Mouse (Mus musculus) heart, embryonic 13.5 days (tissue): ENCODE results near the gene BC107364. TPM values are rescaled to one million over a fixed set of nuclear protein-coding genes. Genes with fewer than 3 reads are reported as not detected.
"Not testable (repeated sequence)": the region's sequence is repeated elsewhere in the genome, so short reads cannot be mapped to it uniquely, and the experiment has no call there.

ENCODE experiments used
- ATAC-seq: fragments of 200-750 bp; cut with Nextera tagmentation; 2 replicates; pipeline ENCODE4 v1.8.0; 2017; ENCODE audit warnings: moderate TSS enrichment; ENCODE audit not compliant: insufficient number of reproducible peaks, low FRiP score, low TSS enrichment; ENCODE audit errors: extremely low read depth
- H3K27ac ChIP-seq: fragments of 300-500 bp; sonication (generic); replicated peaks from 2 replicates; pipeline ENCODE4 v1.5.1; 2015; ENCODE audit warnings: moderate library complexity, mild to moderate bottlenecking, inconsistent platforms
- H3K27me3 ChIP-seq: fragments of 300-500 bp; sonication (generic); replicated peaks from 2 replicates; pipeline ENCODE4 v1.6.1; 2015; ENCODE audit warnings: mild to moderate bottlenecking, inconsistent platforms
- H3K36me3 ChIP-seq: fragments of 300-500 bp; sonication (generic); 2 replicates; pipeline ENCODE4 v1.6.1; 2015; ENCODE audit warnings: mild to moderate bottlenecking, inconsistent platforms
- H3K4me1 ChIP-seq: fragments of 300-500 bp; sonication (generic); 2 replicates; pipeline ENCODE4 v1.6.1; 2015; ENCODE audit warnings: inconsistent platforms
- H3K4me2 ChIP-seq: fragments of 300-500 bp; sonication (generic); 2 replicates; pipeline ENCODE4 v1.6.1; 2015; ENCODE audit warnings: inconsistent platforms, mild to moderate bottlenecking, moderate library complexity
- H3K4me3 ChIP-seq: fragments of 300-500 bp; sonication (generic); 2 replicates; pipeline ENCODE4 v1.5.1; 2015; ENCODE audit warnings: moderate library complexity, mild to moderate bottlenecking, inconsistent platforms
- H3K9ac ChIP-seq: fragments of 300-500 bp; sonication (generic); 2 replicates; pipeline ENCODE4 v1.6.1; 2015; ENCODE audit warnings: inconsistent platforms, mild to moderate bottlenecking, moderate library complexity
- H3K9me3 ChIP-seq: fragments of 300-500 bp; sonication (generic); 2 replicates; pipeline ENCODE4 v1.6.1; 2016; ENCODE audit warnings: inconsistent platforms
- WGBS: fragments of 180-500 bp; shearing (Covaris S2); methylation state at CpG from one replicate; pipeline ENCODE4 v1.1.7; 2015; ENCODE audit warnings: mixed read lengths; 5-methylcytosine and 5-hydroxymethylcytosine counted together
- polyA plus RNA-seq: library from polyadenylated mRNA; unstranded; fragments of >200 nt; fragmentation: Nextera tagmentation; extraction: Ambion mirVana; gene quantifications from 2 replicates; pipeline ENCODE4 v1.2.1, GENCODE M21; 2015

The BC107364 gene
- polyA plus RNA-seq, 1 experiment from 2014 or later, result 0.78 TPM

- not testable (repeated sequence) for H3K4me2 ChIP-seq, H3K4me1 ChIP-seq, ATAC-seq, H3K36me3 ChIP-seq, H3K4me3 ChIP-seq, H3K27ac ChIP-seq, H3K9me3 ChIP-seq, H3K9ac ChIP-seq
- peaks cover 28% of the 10 kb centered on the region for H3K27me3 ChIP-seq
- 60% methylated on average over 5 of the region's 5 CpGs for WGBS
Observed at GRCm38 (mm10) chr3:96418902-96419301, 33.2 kb downstream of the BC107364 start.

GRCm38 (mm10) chr3:96417850-96418815, 34.0 kb downstream of the BC107364 start:
- no peaks in the 10 kb centered on the region for H3K36me3 ChIP-seq
- no peak overlapping the region for H3K27ac ChIP-seq
- H3K4me3 ChIP-seq, result no peak overlapping the region
- ATAC-seq, result no peak
- H3K4me2 ChIP-seq, result no peak overlapping the region
- no peak overlapping the region for H3K9ac ChIP-seq
- H3K27me3 ChIP-seq, result peaks cover 22% of the 10 kb centered on the region
- no peaks in the 10 kb centered on the region for H3K9me3 ChIP-seq
- WGBS, result 68% methylated on average over 7 of the region's 7 CpGs
- H3K4me1 ChIP-seq, result peaks cover 8% of the 10 kb centered on the region; the same call in 1 of the 2 replicates

GRCm38 (mm10) chr3:96416595-96416994, 35.5 kb downstream of the BC107364 start:
- no peak overlapping the region for H3K27ac ChIP-seq
- H3K4me3 ChIP-seq, result no peak overlapping the region
- peaks cover 10% of the 10 kb centered on the region for H3K27me3 ChIP-seq
- H3K4me1 ChIP-seq, result peaks cover 8% of the 10 kb centered on the region; the same call in 1 of the 2 replicates
- H3K36me3 ChIP-seq, result no peaks in the 10 kb centered on the region
- WGBS, result 90% methylated on average over 6 of the region's 6 CpGs
- H3K9me3 ChIP-seq, result no peaks in the 10 kb centered on the region
- H3K9ac ChIP-seq, result no peak overlapping the region
- H3K4me2 ChIP-seq, result no peak overlapping the region
- ATAC-seq, result no peak

GRCm38 (mm10) chr3:96416056-96416455, 36.0 kb downstream of the BC107364 start:
- Histone ChIP-seq H3K27me3 (peaks cover 14% of the 10 kb centered on the region), H3K27ac (no peak overlapping the region), H3K9ac (no peak overlapping the region), H3K4me1 (peaks cover 8% of the 10 kb centered on the region; the same call in 1 of the 2 replicates), H3K9me3 (no peaks in the 10 kb centered on the region), H3K4me2 (no peak overlapping the region), H3K4me3 (no peak overlapping the region), H3K36me3 (no peaks in the 10 kb centered on the region)
- WGBS, result 76% methylated on average over 2 of the region's 2 CpGs
- ATAC-seq, result no peak

GRCm38 (mm10) chr3:96414951-96415327, 37.2 kb downstream of the BC107364 start:
- ATAC-seq, result no peak
- peak overlapping the region; percentile 82 for H3K4me2 ChIP-seq
- H3K27ac ChIP-seq, result no peak overlapping the region
- H3K9me3 ChIP-seq, result no peaks in the 10 kb centered on the region
- H3K4me3 ChIP-seq, result peak overlapping the region; percentile 81
- WGBS, result 27% methylated on average over 7 of the region's 7 CpGs
- H3K9ac ChIP-seq, result peak overlapping the region; percentile 94; the same call in 1 of the 2 replicates
- no peaks in the 10 kb centered on the region for H3K36me3 ChIP-seq
- H3K27me3 ChIP-seq, result peaks cover 20% of the 10 kb centered on the region
- H3K4me1 ChIP-seq, result peaks cover 10% of the 10 kb centered on the region

- under 1% methylated on average over 64 of the region's 64 CpGs for WGBS
Observed at GRCm38 (mm10) chr3:96414126-96414950, 37.8 kb downstream of the BC107364 start.

GRCm38 (mm10) chr3:96413581-96414125, 38.5 kb downstream of the BC107364 start:
- no peak for ATAC-seq
- peak overlapping the region; percentile 82 for H3K4me2 ChIP-seq
- peaks cover 20% of the 10 kb centered on the region for H3K4me1 ChIP-seq
- peak overlapping the region; percentile 94; the same call in 1 of the 2 replicates for H3K9ac ChIP-seq
- no peak overlapping the region for H3K27ac ChIP-seq
- H3K4me3 ChIP-seq, result peak overlapping the region; percentile 81
- peaks cover 33% of the 10 kb centered on the region for H3K27me3 ChIP-seq
- no peaks in the 10 kb centered on the region for H3K9me3 ChIP-seq
- no peaks in the 10 kb centered on the region for H3K36me3 ChIP-seq
- WGBS, result 59% methylated on average over 9 of the region's 9 CpGs

More at GRCm38 (mm10) chr3:96414126-96414950, 37.8 kb downstream of the BC107364 start:
- Histone ChIP-seq H3K36me3 (no peaks in the 10 kb centered on the region), H3K27ac (peak overlapping the region; percentile 81), H3K4me1 (peaks cover 16% of the 10 kb centered on the region), H3K27me3 (peaks cover 26% of the 10 kb centered on the region), H3K4me3 (peak overlapping the region; percentile 81), H3K9me3 (no peaks in the 10 kb centered on the region), H3K9ac (peak overlapping the region; percentile 94), H3K4me2 (peak overlapping the region; percentile 82)
- peak; percentile 72 for ATAC-seq

- Histone ChIP-seq H3K4me2 (no peak overlapping the region), H3K27me3 (peaks cover 50% of the 10 kb centered on the region), H3K27ac (no peak overlapping the region), H3K9ac (no peak overlapping the region), H3K4me3 (no peak overlapping the region), H3K4me1 (peaks cover 20% of the 10 kb centered on the region), H3K36me3 (no peaks in the 10 kb centered on the region), H3K9me3 (no peaks in the 10 kb centered on the region)
- WGBS, result 84% methylated on average over 3 of the region's 3 CpGs
- no peak for ATAC-seq
Observed at GRCm38 (mm10) chr3:96411821-96412220, 40.3 kb downstream of the BC107364 start.

- ATAC-seq, result no peak
- H3K27ac ChIP-seq, result no peak overlapping the region
- no peak overlapping the region for H3K4me2 ChIP-seq
- H3K9ac ChIP-seq, result no peak overlapping the region
- H3K36me3 ChIP-seq, result no peaks in the 10 kb centered on the region
- peaks cover 57% of the 10 kb centered on the region for H3K27me3 ChIP-seq
- 77% methylated on average over 5 of the region's 5 CpGs for WGBS
- no peaks in the 10 kb centered on the region for H3K9me3 ChIP-seq
- H3K4me3 ChIP-seq, result no peak overlapping the region
- H3K4me1 ChIP-seq, result peaks cover 20% of the 10 kb centered on the region
Observed at GRCm38 (mm10) chr3:96410966-96411365, 41.1 kb downstream of the BC107364 start.

- no peak for ATAC-seq
- no peaks in the 10 kb centered on the region for H3K9me3 ChIP-seq
- peak overlapping the region; percentile 59 for H3K4me2 ChIP-seq
- WGBS, result 2% methylated on average over 31 of the region's 31 CpGs
- 0 out of 2 replicates have a peak overlapping the region, but pooled peaks have one; percentile 50 for H3K9ac ChIP-seq
- H3K4me1 ChIP-seq, result peaks cover 17% of the 10 kb centered on the region
- peak overlapping the region; percentile 29 for H3K4me3 ChIP-seq
- H3K36me3 ChIP-seq, result no peaks in the 10 kb centered on the region
- no peak overlapping the region for H3K27ac ChIP-seq
- H3K27me3 ChIP-seq, result peaks cover 69% of the 10 kb centered on the region
Observed at GRCm38 (mm10) chr3:96409701-96410246, 42.3 kb downstream of the BC107364 start.
